Mouse (Mus musculus): ENCODE data around the gene Atg9a. TPM values are rescaled to one million over a fixed set of nuclear protein-coding genes. Genes with fewer than 3 reads are reported as not detected.

The Atg9a gene
- total and polyA plus RNA-seq, 2 experiments, result 23.5 to 75.4 TPM

DNA sequence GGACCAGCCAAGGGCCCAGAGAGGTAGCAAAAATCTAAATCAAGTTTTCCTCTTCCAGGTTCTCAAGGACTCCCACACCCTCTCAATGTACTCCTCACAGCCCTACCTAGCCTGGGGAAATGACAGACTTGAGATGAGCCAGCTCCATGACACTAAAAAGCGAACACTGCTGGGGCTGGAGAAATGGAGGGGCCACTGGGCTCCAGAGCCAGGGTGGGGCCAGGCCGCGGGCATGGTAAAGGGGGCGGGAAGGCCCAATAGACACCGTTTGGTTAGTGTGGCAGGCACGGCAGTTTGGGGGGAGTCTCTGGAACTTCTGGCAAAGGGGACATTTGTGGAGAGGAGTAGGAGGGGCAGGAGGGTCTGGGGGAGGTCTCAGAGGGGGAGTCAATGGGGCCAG, 55.7 kb downstream of the Atg9a start:
- Histone ChIP-seq H3K36me3 (ENCODE audit: control insufficient read depth, insufficient read depth, low read length) (peaks cover 26% of the 10 kb centered on the region), H3K4me3 (ENCODE audit: insufficient read depth, low read depth, low read length) (no peak overlapping the region), H3K27ac (replicated peaks; ENCODE audit: insufficient read depth, low read depth, low read length) (no peak overlapping the region), H3K79me2 (ENCODE audit: control insufficient read depth, insufficient read depth, low read length) (no peaks in the 10 kb centered on the region), H3K4me1 (ENCODE audit: control insufficient read depth, insufficient read depth, low read length) (peaks cover 3% of the 10 kb centered on the region; the same call in 1 of the 2 replicates), H3K9ac (ENCODE audit: low read depth, low read length) (no peak overlapping the region), H3K27me3 (ENCODE audit: control insufficient read depth, insufficient read depth, low read length) (no peaks in the 10 kb centered on the region)
- TF ChIP-seq CTCF (IDR thresholded peaks at IDR 0.05; ENCODE audit: low read depth, low read length) (no peak), POLR2A (IDR thresholded peaks at IDR 0.05; ENCODE audit: extremely low read depth, insufficient read depth, low read length) (no peak)
- WGBS, result 90% methylated on average over 6 of the region's 6 CpGs
- no peak for DNase-seq (ENCODE audit: extremely low read depth, low read depth, low spot score)

DNA sequence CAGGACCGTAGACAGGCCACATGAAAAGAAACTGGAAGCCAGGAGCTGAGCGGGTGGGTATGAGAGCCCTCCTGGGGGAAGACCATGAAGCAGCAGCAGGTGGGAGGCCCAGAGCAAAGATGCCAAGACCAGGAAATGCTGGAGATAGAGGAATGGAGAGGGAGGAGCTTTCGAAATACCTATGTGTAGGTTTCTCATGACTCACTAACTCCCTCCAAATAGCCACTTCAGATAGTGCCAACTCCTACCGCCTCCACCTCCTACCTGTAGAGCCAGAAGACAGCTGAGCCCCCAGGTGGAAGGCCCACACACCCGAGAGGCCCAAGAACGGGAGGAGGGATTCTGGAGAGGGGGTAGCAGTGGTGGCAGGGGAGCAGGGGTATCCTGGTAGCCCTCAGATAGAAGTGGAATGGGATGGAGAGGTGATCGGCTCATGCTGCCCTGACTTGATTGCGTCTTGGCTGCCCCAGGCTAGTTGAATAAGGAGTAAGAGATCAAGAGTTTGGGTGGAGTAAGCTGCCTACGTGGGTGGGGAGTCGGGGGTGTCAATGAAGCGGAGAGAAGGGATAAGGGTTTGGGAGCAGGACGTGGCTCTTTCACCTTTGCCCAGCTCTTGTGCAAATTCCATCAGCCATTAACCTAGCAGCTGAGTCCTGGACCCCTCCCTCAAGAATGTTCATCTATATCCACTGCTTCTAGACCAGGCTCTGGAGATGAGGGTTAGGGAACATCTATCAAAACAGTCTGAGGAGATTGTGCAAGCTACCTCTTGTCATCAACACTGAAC, 58.4 kb downstream of the Atg9a start, which contains the start of gene Slc23a3:
TSS of gene Slc23a3 (minus strand) at position 470 of the 787 bp plus-strand sequence.
- Histone ChIP-seq H3K4me3 (ENCODE audit: insufficient read depth, low read depth, low read length) (no peak within 1 kb of the TSS), H3K27me3 (ENCODE audit: control insufficient read depth, insufficient read depth, low read length) (no peaks in the 10 kb centered on the region), H3K36me3 (ENCODE audit: control insufficient read depth, insufficient read depth, low read length) (peaks cover 16% of the 10 kb centered on the region), H3K4me1 (ENCODE audit: control insufficient read depth, insufficient read depth, low read length) (no peaks in the 10 kb centered on the region; the same call in 1 of the 2 replicates), H3K79me2 (ENCODE audit: control insufficient read depth, insufficient read depth, low read length) (no peaks in the 10 kb centered on the region), H3K9ac (ENCODE audit: low read depth, low read length) (no peak within 1 kb of the TSS), H3K27ac (replicated peaks; ENCODE audit: insufficient read depth, low read depth, low read length) (no peak within 1 kb of the TSS)
- 44% methylated on average over 12 of the region's 12 CpGs for WGBS
- peak; percentile 28 for DNase-seq (ENCODE audit: extremely low read depth, low read depth, low spot score)
- TF ChIP-seq POLR2A (IDR thresholded peaks at IDR 0.05; ENCODE audit: extremely low read depth, insufficient read depth, low read length) (no peak), CTCF (IDR thresholded peaks at IDR 0.05; ENCODE audit: low read depth, low read length) (no peak)

Other genes with a start within 250 kb of the Atg9a start
- 0.55 and 0.87 TPM in 2 replicates for gene Ihh, start 240.5 kb downstream of the Atg9a start, total RNA-seq (2014; rRNA removed)
- gene Ihh, start 240.5 kb downstream of the Atg9a start, polyA plus RNA-seq (2012; rRNA removed), result 1.4 and 3.5 TPM in 2 replicates
- gene Nhej1, start 67.0 kb downstream of the Atg9a start, total RNA-seq (2014; rRNA removed), result 1.1 and 1.9 TPM in 2 replicates
- 1.6 and 2.2 TPM in 2 replicates for gene Nhej1, start 67.0 kb downstream of the Atg9a start, polyA plus RNA-seq (2012; rRNA removed)
- 0.20 TPM in 1 of 2 replicates, not detected in the other for gene Slc23a3, start 58.3 kb downstream of the Atg9a start, total RNA-seq (2014; rRNA removed)
- 0.10 and 0.15 TPM in 2 replicates for gene Slc23a3, start 58.3 kb downstream of the Atg9a start, polyA plus RNA-seq (2012; rRNA removed)
- gene Cnppd1, start 49.5 kb downstream of the Atg9a start, total RNA-seq (2014; rRNA removed), result 26.4 and 37.4 TPM in 2 replicates
- 33.5 and 44.3 TPM in 2 replicates for gene Cnppd1, start 49.5 kb downstream of the Atg9a start, polyA plus RNA-seq (2012; rRNA removed)
- 77.6 and 103 TPM in 2 replicates for gene Retreg2, start 49.4 kb downstream of the Atg9a start, total RNA-seq (2014; rRNA removed)
- gene Retreg2, start 49.4 kb downstream of the Atg9a start, polyA plus RNA-seq (2012; rRNA removed), result 284 and 310 TPM in 2 replicates
- gene Zfand2b, start 23.6 kb downstream of the Atg9a start, total RNA-seq (2014; rRNA removed), result 30.5 and 32.4 TPM in 2 replicates
- 79.7 and 81.4 TPM in 2 replicates for gene Zfand2b, start 23.6 kb downstream of the Atg9a start, polyA plus RNA-seq (2012; rRNA removed)
- gene Abcb6, start 11.8 kb downstream of the Atg9a start, total RNA-seq (2014; rRNA removed), result 56.1 and 66.6 TPM in 2 replicates
- 88.7 and 106 TPM in 2 replicates for gene Abcb6, start 11.8 kb downstream of the Atg9a start, polyA plus RNA-seq (2012; rRNA removed)
- gene Ankzf1, start within 50 bp of the Atg9a start, total RNA-seq (2014; rRNA removed), result 17.7 and 19.5 TPM in 2 replicates
- 12.5 and 16.6 TPM in 2 replicates for gene Ankzf1, start within 50 bp of the Atg9a start, polyA plus RNA-seq (2012; rRNA removed)
- gene Glb1l, start 18.6 kb upstream of the Atg9a start, total RNA-seq (2014; rRNA removed), result 3.7 and 4.8 TPM in 2 replicates
- gene Glb1l, start 18.6 kb upstream of the Atg9a start, polyA plus RNA-seq (2012; rRNA removed), result 2.1 and 2.5 TPM in 2 replicates
- 57.3 and 63.5 TPM in 2 replicates for gene Stk16, start 18.6 kb upstream of the Atg9a start, total RNA-seq (2014; rRNA removed)
- 190 and 221 TPM in 2 replicates for gene Stk16, start 18.6 kb upstream of the Atg9a start, polyA plus RNA-seq (2012; rRNA removed)
- gene Tuba4a, start 27.7 kb upstream of the Atg9a start, total RNA-seq (2014; rRNA removed), result 80.9 and 117 TPM in 2 replicates
- 242 and 267 TPM in 2 replicates for gene Tuba4a, start 27.7 kb upstream of the Atg9a start, polyA plus RNA-seq (2012; rRNA removed)
- gene A630095N17Rik, start 39.9 kb upstream of the Atg9a start, total RNA-seq (2014; rRNA removed), result not detected in 2 replicates
- gene A630095N17Rik, start 39.9 kb upstream of the Atg9a start, polyA plus RNA-seq (2012; rRNA removed), result not detected in 2 replicates
- 25.4 and 30.3 TPM in 2 replicates for gene Dnajb2, start 44.2 kb upstream of the Atg9a start, total RNA-seq (2014; rRNA removed)
- 55.9 and 60.4 TPM in 2 replicates for gene Dnajb2, start 44.2 kb upstream of the Atg9a start, polyA plus RNA-seq (2012; rRNA removed)
- under 0.01 and 0.13 TPM in 2 replicates for gene Ptprn, start 72.3 kb upstream of the Atg9a start, total RNA-seq (2014; rRNA removed)
- not detected in 2 replicates for gene Ptprn, start 72.3 kb upstream of the Atg9a start, polyA plus RNA-seq (2012; rRNA removed)
- gene Resp18, start 86.2 kb upstream of the Atg9a start, total RNA-seq (2014; rRNA removed), result 0.28 and 1.5 TPM in 2 replicates
- gene Resp18, start 86.2 kb upstream of the Atg9a start, polyA plus RNA-seq (2012; rRNA removed), result not detected in 2 replicates
- 89.8 and 102 TPM in 2 replicates for gene Dnpep, start 125.8 kb upstream of the Atg9a start, total RNA-seq (2014; rRNA removed)
- 106 and 111 TPM in 2 replicates for gene Dnpep, start 125.8 kb upstream of the Atg9a start, polyA plus RNA-seq (2012; rRNA removed)
- gene Des, start 168.1 kb upstream of the Atg9a start, total RNA-seq (2014; rRNA removed), result 3.1 and 4.0 TPM in 2 replicates
- gene Des, start 168.1 kb upstream of the Atg9a start, polyA plus RNA-seq (2012; rRNA removed), result 2.4 and 2.5 TPM in 2 replicates
- gene Speg, start 183.1 kb upstream of the Atg9a start, total RNA-seq (2014; rRNA removed), result 0.55 and 1.5 TPM in 2 replicates
- gene Speg, start 183.1 kb upstream of the Atg9a start, polyA plus RNA-seq (2012; rRNA removed), result 1.7 and 3.4 TPM in 2 replicates
- gene Gmppa, start 243.7 kb upstream of the Atg9a start, total RNA-seq (2014; rRNA removed), result 18.3 and 19.9 TPM in 2 replicates
- gene Gmppa, start 243.7 kb upstream of the Atg9a start, polyA plus RNA-seq (2012; rRNA removed), result 49.8 and 86.4 TPM in 2 replicates